Mouse (Mus musculus) heart, embryonic 11.5 days (tissue): ENCODE measurements at regions not wholly inside any gene's neighbourhood (a gene's known extent, or its start where the extent isn't known, plus 50 kb on each side); places are given as distances from the start of the nearest gene placed in this dataset.

Experiments
- ATAC-seq: fragments of 200-750 bp; cut with Nextera tagmentation; replicated peaks from 2 replicates; pipeline ENCODE4 v1.8.0; 2017; ENCODE audit warnings: moderate library complexity; ENCODE audit not compliant: insufficient number of reproducible peaks, low FRiP score, low TSS enrichment
- H3K27ac ChIP-seq: fragments of 300-500 bp; sonication (generic); 2 replicates; pipeline ENCODE4 v1.5.1; 2014; ENCODE audit warnings: mild to moderate bottlenecking, low read depth, low read length
- H3K27me3 ChIP-seq: fragments of 300-500 bp; sonication (generic); 2 replicates; pipeline ENCODE4 v1.6.1; 2014; ENCODE audit warnings: mild to moderate bottlenecking, low read length, mixed read lengths; ENCODE audit not compliant: control insufficient read depth, insufficient read depth
- H3K36me3 ChIP-seq: fragments of 300-500 bp; sonication (generic); 2 replicates; pipeline ENCODE4 v1.6.1; 2014; ENCODE audit warnings: mild to moderate bottlenecking, low read length, moderate library complexity, mixed read lengths; ENCODE audit not compliant: control insufficient read depth, insufficient read depth
- H3K4me1 ChIP-seq: fragments of 300-500 bp; sonication (generic); 2 replicates; pipeline ENCODE4 v1.6.1; 2014; ENCODE audit warnings: low read length; ENCODE audit not compliant: control insufficient read depth, insufficient read depth
- H3K4me2 ChIP-seq: fragments of 300-500 bp; sonication (generic); 2 replicates; pipeline ENCODE4 v1.6.1; 2014; ENCODE audit warnings: mild to moderate bottlenecking, moderate library complexity
- H3K4me3 ChIP-seq: fragments of 300-500 bp; sonication (generic); 2 replicates; pipeline ENCODE4 v1.5.1; 2014; ENCODE audit warnings: low read depth, low read length
- H3K9ac ChIP-seq: fragments of 300-500 bp; sonication (generic); 2 replicates; pipeline ENCODE4 v1.6.1; 2014; ENCODE audit warnings: mild to moderate bottlenecking, low read depth, low read length, moderate library complexity
- H3K9me3 ChIP-seq: fragments of 300-500 bp; sonication (generic); replicated peaks from 2 replicates; pipeline ENCODE4 v1.6.1; 2016; ENCODE audit warnings: low read length; ENCODE audit not compliant: control insufficient read depth
- WGBS: fragments of 180-500 bp; shearing (Covaris S2); extraction: QIAGEN DNeasy Blood & Tissue Kit; methylation state at CpG from one replicate; pipeline ENCODE4 v1.1.7; 2014; ENCODE audit not compliant: insufficient replicate concordance; 5-methylcytosine and 5-hydroxymethylcytosine counted together

GRCm38 (mm10) chr16:76078219-76078618, 56.1 kb upstream of the Samsn1 start:
- no peak for ATAC-seq
- no peaks in the 10 kb centered on the region for H3K4me1 ChIP-seq
- 0 out of 2 replicates have a peak, but pooled peaks cover 3% of the 10 kb centered on the region for H3K9me3 ChIP-seq
- no peak overlapping the region for H3K9ac ChIP-seq
- no peak overlapping the region for H3K27ac ChIP-seq
- H3K36me3 ChIP-seq, result no peaks in the 10 kb centered on the region
- no peak overlapping the region for H3K4me2 ChIP-seq
- 79% methylated on average over 5 of the region's 5 CpGs for WGBS
- no peaks in the 10 kb centered on the region for H3K27me3 ChIP-seq
- no peak overlapping the region for H3K4me3 ChIP-seq

GRCm38 (mm10) chr16:76076231-76076630, 54.1 kb upstream of the Samsn1 start:
- Histone ChIP-seq H3K27ac (no peak overlapping the region), H3K9me3 (0 out of 2 replicates have a peak, but pooled peaks cover 3% of the 10 kb centered on the region), H3K4me3 (no peak overlapping the region), H3K27me3 (no peaks in the 10 kb centered on the region), H3K4me1 (no peaks in the 10 kb centered on the region), H3K4me2 (no peak overlapping the region), H3K36me3 (no peaks in the 10 kb centered on the region), H3K9ac (no peak overlapping the region)
- WGBS, result 73% methylated on average over 5 of the region's 5 CpGs
- no peak for ATAC-seq
